Mouse (Mus musculus): ENCODE measurements at regions not wholly inside any gene's neighbourhood (a gene's known extent, or its start where the extent isn't known, plus 50 kb on each side); places are given as distances from the start of the nearest gene placed in this dataset.

GRCm38 (mm10) chr13:90814174-90814865 lies 90.8 kb downstream of the Atp6ap1l start:
- in situ Hi-C loops (cut with MboI; ENCODE audit: low sequenced_read_pairs in 2 of 2, unreplicated experiment in 2 of 2) = no loop called here
- Histone ChIP-seq H3K4me3 (ENCODE audit: insufficient read depth in 1 of 2, low read depth in 1 of 2, low read length in 2 of 2, poor library complexity in 1 of 2, severe bottlenecking in 1 of 2) (no peak overlapping the region), H3K4me1 (ENCODE audit: control insufficient read depth in 2 of 2, insufficient read depth in 2 of 2, low read length in 2 of 2, poor library complexity in 1 of 2) (peaks cover 2 to 6% of the 10 kb centered on the region in 2 experiments; a peak in 2 of 4 replicates), H3K36me3 (ENCODE audit: control insufficient read depth, insufficient read depth, low read length, poor library complexity, severe bottlenecking) (no peaks in the 10 kb centered on the region), H3K9me3 (ENCODE audit: control insufficient read depth, insufficient read depth, low read depth, low read length) (no peaks in the 10 kb centered on the region), H3K27ac (ENCODE audit: insufficient read depth, low read depth, low read length, poor library complexity, severe bottlenecking) (no peak overlapping the region), H3K9ac (ENCODE audit: insufficient read depth, low read depth, low read length, poor library complexity, severe bottlenecking) (no peak overlapping the region)
- DNase-seq (ENCODE audit: low read depth, low spot score) = no peak
- no peak for TF ChIP-seq HCFC1 (IDR thresholded peaks at IDR 0.05; ENCODE audit: borderline replicate concordance, insufficient read depth, low read length)

- no peak for TF ChIP-seq ZC3H11A (IDR thresholded peaks at IDR 0.05; ENCODE audit: borderline replicate concordance, low read depth, low read length)
- TF ChIP-seq ZNF384 (IDR thresholded peaks at IDR 0.05; ENCODE audit: low read depth, low read length) = no peak
- no peak for TF ChIP-seq MAFK (IDR thresholded peaks at IDR 0.05; ENCODE audit: insufficient read depth, low read depth, low read length)
- TF ChIP-seq HCFC1 (IDR thresholded peaks at IDR 0.05; ENCODE audit: borderline replicate concordance, insufficient read depth, low read length) = no peak
- no peak for TF ChIP-seq CHD2 (IDR thresholded peaks at IDR 0.05; ENCODE audit: low read depth, low read length)
- Histone ChIP-seq H3K27ac (ENCODE audit: insufficient read depth, low read depth, low read length, poor library complexity, severe bottlenecking) (no peak overlapping the region), H3K4me1 (ENCODE audit: control insufficient read depth in 2 of 2, insufficient read depth in 2 of 2, low read length in 2 of 2, poor library complexity in 1 of 2) (peaks cover 2 to 6% of the 10 kb centered on the region in 2 experiments; a peak in 3 of 4 replicates), H3K9ac (ENCODE audit: insufficient read depth, low read depth, low read length, poor library complexity, severe bottlenecking) (no peak overlapping the region), H3K4me3 (ENCODE audit: insufficient read depth in 1 of 2, low read depth in 1 of 2, low read length in 2 of 2, poor library complexity in 1 of 2, severe bottlenecking in 1 of 2) (no peak overlapping the region), H3K9me3 (ENCODE audit: control insufficient read depth, insufficient read depth, low read depth, low read length) (no peaks in the 10 kb centered on the region), H3K36me3 (ENCODE audit: control insufficient read depth, insufficient read depth, low read length, poor library complexity, severe bottlenecking) (no peaks in the 10 kb centered on the region)
- in situ Hi-C loops (cut with MboI; ENCODE audit: low sequenced_read_pairs in 2 of 2, unreplicated experiment in 2 of 2) = no loop called here
- peak; percentile 6 for DNase-seq (ENCODE audit: low read depth, low spot score)
These were observed 95.1 kb downstream of the Atp6ap1l start for GRCm38 (mm10) chr13:90810011-90810410.

GRCm38 (mm10) chr13:90799641-90800040 lies 105.5 kb downstream of the Atp6ap1l start:
- in situ Hi-C loops (cut with MboI; ENCODE audit: low sequenced_read_pairs in 2 of 2, unreplicated experiment in 2 of 2) = no loop called here
- no peak overlapping the region for H3K4me3 ChIP-seq (ENCODE audit: insufficient read depth in 1 of 2, low read depth in 1 of 2, low read length in 2 of 2, poor library complexity in 1 of 2, severe bottlenecking in 1 of 2)

GRCm38 (mm10) chr13:90798791-90799542 lies 106.2 kb downstream of the Atp6ap1l start:
- no peak overlapping the region for H3K27ac ChIP-seq (ENCODE audit: insufficient read depth, low read depth, low read length, poor library complexity, severe bottlenecking)
- no peaks in the 10 kb centered on the region for H3K36me3 ChIP-seq (ENCODE audit: control insufficient read depth, insufficient read depth, low read length, poor library complexity, severe bottlenecking)
- TF ChIP-seq HCFC1 (IDR thresholded peaks at IDR 0.05; ENCODE audit: borderline replicate concordance, insufficient read depth, low read length) (no peak), ZNF384 (IDR thresholded peaks at IDR 0.05; ENCODE audit: low read depth, low read length) (no peak), ZC3H11A (IDR thresholded peaks at IDR 0.05; ENCODE audit: borderline replicate concordance, low read depth, low read length) (no peak), CHD2 (IDR thresholded peaks at IDR 0.05; ENCODE audit: low read depth, low read length) (no peak), MAFK (IDR thresholded peaks at IDR 0.05; ENCODE audit: insufficient read depth, low read depth, low read length) (no peak)
- DNase-seq (ENCODE audit: low read depth, low spot score) = no peak
- no peaks in the 10 kb centered on the region for H3K9me3 ChIP-seq (ENCODE audit: control insufficient read depth, insufficient read depth, low read depth, low read length)
- in situ Hi-C loops (cut with MboI; ENCODE audit: low sequenced_read_pairs in 2 of 2, unreplicated experiment in 2 of 2) = no loop called here
- H3K9ac ChIP-seq (ENCODE audit: insufficient read depth, low read depth, low read length, poor library complexity, severe bottlenecking) = no peak overlapping the region
- no peak overlapping the region for H3K4me3 ChIP-seq (ENCODE audit: insufficient read depth in 1 of 2, low read depth in 1 of 2, low read length in 2 of 2, poor library complexity in 1 of 2, severe bottlenecking in 1 of 2)
- H3K4me1 ChIP-seq (ENCODE audit: control insufficient read depth in 2 of 2, insufficient read depth in 2 of 2, low read length in 2 of 2, poor library complexity in 1 of 2) = no peaks in the 10 kb centered on the region

More at GRCm38 (mm10) chr13:90799641-90800040, 105.5 kb downstream of the Atp6ap1l start:
- H3K9ac ChIP-seq (ENCODE audit: insufficient read depth, low read depth, low read length, poor library complexity, severe bottlenecking) = no peak overlapping the region
- H3K27ac ChIP-seq (ENCODE audit: insufficient read depth, low read depth, low read length, poor library complexity, severe bottlenecking) = no peak overlapping the region
- TF ChIP-seq ZC3H11A (IDR thresholded peaks at IDR 0.05; ENCODE audit: borderline replicate concordance, low read depth, low read length) = no peak
- TF ChIP-seq CHD2 (IDR thresholded peaks at IDR 0.05; ENCODE audit: low read depth, low read length) = no peak
- no peak for TF ChIP-seq HCFC1 (IDR thresholded peaks at IDR 0.05; ENCODE audit: borderline replicate concordance, insufficient read depth, low read length)
- no peak for DNase-seq (ENCODE audit: low read depth, low spot score)
- no peaks in the 10 kb centered on the region for H3K9me3 ChIP-seq (ENCODE audit: control insufficient read depth, insufficient read depth, low read depth, low read length)
- no peaks in the 10 kb centered on the region for H3K36me3 ChIP-seq (ENCODE audit: control insufficient read depth, insufficient read depth, low read length, poor library complexity, severe bottlenecking)
- H3K4me1 ChIP-seq (ENCODE audit: control insufficient read depth in 2 of 2, insufficient read depth in 2 of 2, low read length in 2 of 2, poor library complexity in 1 of 2) = no peaks in the 10 kb centered on the region

All from ES-E14 (cell line).